Mouse (Mus musculus): ENCODE data around the gene Sf3b3. TPM values are rescaled to one million over a fixed set of nuclear protein-coding genes. Genes with fewer than 3 reads are reported as not detected.
"Not testable (repeated sequence)": the region's sequence is repeated elsewhere in the genome, so short reads cannot be mapped to it uniquely, and the experiment has no call there.

Gene Sf3b3
- total RNA-seq (2021): 10 to 100 TPM; 61.7 to 63.8 TPM
- long read RNA-seq, experiment 1, full-length matches to known transcripts: 70 of 103 reads
- long read RNA-seq, experiment 1, partial matches to known transcripts: 14 of 103 reads
- long read RNA-seq, experiment 1, other reads (novel, unspliced or antisense): 19 of 103 reads
- long read RNA-seq, experiment 2, full-length matches to known transcripts: 38 of 50 reads
- long read RNA-seq, experiment 2, partial matches to known transcripts: 6 of 50 reads
- long read RNA-seq, experiment 2, other reads (novel, unspliced or antisense): 6 of 50 reads

- DNase-seq (ENCODE audit: low spot score in 2 of 2): peak; percentile 83 to 89
These were observed at the start of gene Sf3b3, which contains the start of gene Cog4 for GRCm38 (mm10) chr8:110846405-110847170. TSS of gene Sf3b3 (minus strand) at chr8:110846787. TSS of gene Cog4 (plus strand) at chr8:110846600.

- DNase-seq (ENCODE audit: low spot score in 2 of 2): no peak
These were observed 49.2 kb upstream of the Sf3b3 start for GRCm38 (mm10) chr8:110895812-110896211.

DNA sequence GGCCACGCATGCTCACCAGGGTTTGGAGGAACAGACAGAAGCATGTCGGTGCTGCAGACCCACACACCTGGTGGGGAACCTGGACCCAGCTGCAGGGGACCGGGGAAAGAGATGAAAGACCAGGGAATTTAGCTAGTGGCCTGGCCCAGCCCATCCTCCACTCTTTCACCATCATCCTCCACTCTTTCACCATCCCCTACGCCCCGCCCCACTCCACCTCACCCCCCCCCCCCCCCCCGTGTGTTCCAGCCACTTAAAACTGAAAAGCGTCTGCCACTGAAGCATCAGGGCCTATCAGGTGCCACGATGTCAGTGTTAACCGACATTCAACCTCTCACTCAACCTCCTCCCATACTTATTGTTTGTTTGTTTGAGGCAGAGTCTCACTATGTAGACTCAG is 48.7 kb upstream of the Sf3b3 start:
- no peak for DNase-seq (ENCODE audit: low spot score in 2 of 2)

GRCm38 (mm10) chr8:110894851-110895250 is 48.3 kb upstream of the Sf3b3 start:
- no peak for DNase-seq (ENCODE audit: low spot score in 2 of 2)

DNA sequence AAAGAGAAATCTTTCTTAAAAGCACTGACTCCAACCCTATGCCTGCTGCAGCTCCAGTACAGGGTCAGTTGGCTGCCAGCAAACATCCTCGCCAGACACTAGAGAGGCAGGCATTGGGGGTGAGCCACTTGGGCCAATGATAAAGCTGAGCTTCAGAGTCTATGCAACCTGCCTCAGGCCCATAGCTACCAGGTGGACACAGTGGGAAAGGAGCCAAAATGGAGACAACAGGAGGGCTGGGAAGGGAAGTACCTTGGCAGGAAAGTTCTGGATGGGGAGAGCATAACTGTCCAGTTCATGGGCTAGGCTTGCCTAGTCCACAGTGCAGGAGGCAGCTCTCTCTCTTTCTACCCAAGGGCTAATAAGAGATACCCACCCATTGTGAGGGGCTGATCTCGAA is 46.3 kb upstream of the Sf3b3 start:
- DNase-seq (ENCODE audit: low spot score in 2 of 2): no peak

- DNase-seq (ENCODE audit: low spot score in 2 of 2): no peak
These were observed 45.5 kb upstream of the Sf3b3 start for GRCm38 (mm10) chr8:110892040-110892439.

DNA sequence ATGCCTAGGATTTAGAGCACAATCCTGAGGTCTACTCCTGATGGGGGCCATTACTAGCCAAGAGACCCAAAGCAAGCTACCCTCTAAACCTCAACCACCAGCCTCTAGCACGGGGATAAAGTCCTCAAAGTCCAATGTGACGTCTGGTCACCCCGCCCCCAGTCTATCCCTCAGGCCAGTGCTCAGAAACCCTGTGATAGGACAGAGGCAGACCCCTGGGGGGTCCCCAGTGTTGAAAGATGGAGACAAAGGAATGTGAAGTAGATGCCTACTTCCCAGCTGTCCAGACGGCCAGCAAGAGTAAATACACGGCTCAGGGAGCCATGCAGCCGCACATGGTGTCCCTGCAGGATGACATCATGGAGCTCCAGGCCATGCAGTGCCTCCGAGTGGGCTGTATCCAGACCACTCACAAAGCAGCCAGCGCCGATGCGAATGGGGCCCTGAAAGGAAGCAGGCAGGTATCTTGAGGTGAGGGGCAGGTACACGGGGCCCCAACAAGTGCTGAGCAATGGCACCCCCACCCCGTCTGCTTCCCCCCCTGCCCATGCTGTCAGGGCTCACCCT is 43.4 kb upstream of the Sf3b3 start:
- no peak for DNase-seq (ENCODE audit: low spot score in 2 of 2)

DNA sequence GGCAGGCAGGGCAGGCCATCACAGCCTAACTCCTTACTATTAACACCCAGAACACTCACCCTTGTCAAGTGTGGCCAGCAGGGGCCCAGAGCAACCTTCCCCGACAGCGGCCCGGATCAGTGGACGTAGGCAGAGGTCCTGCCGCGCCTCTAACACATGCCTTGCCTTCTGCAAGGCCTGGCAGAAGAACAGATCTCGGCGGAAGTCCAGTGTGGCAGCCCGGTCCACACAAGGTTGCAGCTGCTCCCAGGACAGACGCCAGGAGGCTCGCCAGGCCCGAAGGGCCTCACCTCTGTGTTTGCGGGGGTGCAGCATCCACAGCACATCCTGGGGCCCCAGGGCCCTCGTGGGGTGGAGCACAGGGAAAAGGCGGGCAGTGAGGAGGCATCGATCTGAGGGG is 42.3 kb upstream of the Sf3b3 start:
- no peak for DNase-seq (ENCODE audit: low spot score in 2 of 2)

DNA sequence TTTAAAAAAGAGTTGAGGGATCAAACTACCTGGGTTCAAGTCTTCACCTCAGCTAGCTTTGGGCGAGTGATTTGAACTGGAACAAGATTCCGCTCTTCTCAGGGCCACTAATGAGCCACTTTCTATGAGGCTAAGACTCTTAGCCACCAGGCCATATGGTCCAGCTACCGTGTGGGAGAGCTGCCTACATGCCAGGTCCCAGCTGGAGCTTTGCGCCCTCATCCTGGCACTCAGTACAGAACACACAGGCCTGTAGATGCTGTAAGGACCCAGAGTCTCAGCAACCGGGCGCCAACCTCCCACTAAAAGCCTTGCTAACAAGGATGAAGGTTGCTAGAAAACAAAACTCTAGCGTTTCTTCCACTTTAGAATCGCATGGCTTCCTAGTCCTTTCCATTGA is 41.9 kb upstream of the Sf3b3 start:
- peak in 1 of 2 experiments; percentile 30 for DNase-seq (ENCODE audit: low spot score in 2 of 2)

DNA sequence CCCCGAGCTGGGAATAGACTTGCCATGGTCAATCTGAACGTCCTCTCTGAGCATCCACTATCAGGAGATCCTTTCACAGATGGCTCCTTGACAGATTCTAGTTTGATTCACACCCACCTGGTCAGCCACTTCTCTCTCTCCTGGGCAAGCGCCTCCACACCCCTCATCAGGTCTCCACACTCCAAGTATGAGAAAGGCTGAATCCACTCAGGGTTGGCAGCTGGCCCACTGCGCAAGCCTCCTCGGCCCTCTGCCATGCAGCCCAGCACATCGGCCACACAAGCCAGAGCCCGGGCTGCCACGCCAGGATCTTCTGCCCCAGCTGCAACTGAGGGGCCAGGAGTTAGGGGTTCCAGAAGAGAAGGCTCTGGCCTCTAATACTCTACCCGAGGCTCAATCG is 41.0 kb upstream of the Sf3b3 start:
- no peak for DNase-seq (ENCODE audit: low spot score in 2 of 2)

GRCm38 (mm10) chr8:110886634-110887033 is 40.0 kb upstream of the Sf3b3 start:
- no peak for DNase-seq (ENCODE audit: low spot score in 2 of 2)

DNA sequence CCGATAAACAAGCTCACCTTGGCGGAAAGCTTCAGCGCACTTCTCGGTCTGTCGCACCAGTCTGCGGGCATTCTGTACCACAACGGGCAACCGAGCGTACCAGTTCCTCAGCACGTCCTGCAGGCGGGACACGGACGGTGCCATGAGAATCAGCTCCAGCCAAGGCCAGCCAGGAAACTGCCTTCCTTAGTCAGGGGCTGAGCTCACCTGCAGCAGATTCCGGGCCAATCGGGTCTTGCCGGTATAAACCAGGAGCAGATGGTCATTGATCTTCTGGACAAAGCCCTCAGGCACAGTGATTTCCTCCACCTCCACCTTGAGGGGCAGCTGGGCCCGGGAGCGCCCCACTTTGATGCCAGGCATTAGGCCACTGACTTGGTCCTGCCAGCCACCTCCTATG is 37.2 kb upstream of the Sf3b3 start:
- DNase-seq (ENCODE audit: low spot score in 2 of 2): no peak

DNA sequence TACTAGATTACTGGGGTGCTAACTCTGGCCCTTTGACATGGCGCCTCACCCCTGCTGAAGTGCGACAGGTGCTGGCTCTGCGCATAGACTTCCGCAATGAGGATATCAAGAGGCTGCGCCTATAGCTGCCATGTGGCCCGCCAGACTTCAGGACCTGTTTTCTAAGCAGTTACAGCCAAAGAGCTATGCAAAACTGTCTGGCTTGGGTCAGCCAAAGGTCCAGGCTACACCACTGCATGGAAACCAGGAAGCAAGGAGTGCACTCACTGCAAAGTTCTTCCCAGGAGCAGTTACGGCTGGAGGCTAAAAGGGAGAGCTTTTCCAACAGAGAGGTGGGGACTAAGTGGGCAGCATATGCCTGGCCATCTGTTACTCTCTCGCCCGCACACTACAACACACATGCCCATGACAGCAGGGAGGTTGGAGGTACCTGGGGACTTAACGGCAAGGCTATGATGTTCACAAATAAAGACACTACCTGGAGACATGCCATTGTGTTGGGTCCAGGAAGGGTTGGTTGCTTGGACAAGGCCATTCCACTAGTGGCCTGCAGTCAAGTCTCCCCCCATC is 35.2 kb upstream of the Sf3b3 start:
- DNase-seq (ENCODE audit: low spot score in 2 of 2): peak; percentile 43 to 59

DNA sequence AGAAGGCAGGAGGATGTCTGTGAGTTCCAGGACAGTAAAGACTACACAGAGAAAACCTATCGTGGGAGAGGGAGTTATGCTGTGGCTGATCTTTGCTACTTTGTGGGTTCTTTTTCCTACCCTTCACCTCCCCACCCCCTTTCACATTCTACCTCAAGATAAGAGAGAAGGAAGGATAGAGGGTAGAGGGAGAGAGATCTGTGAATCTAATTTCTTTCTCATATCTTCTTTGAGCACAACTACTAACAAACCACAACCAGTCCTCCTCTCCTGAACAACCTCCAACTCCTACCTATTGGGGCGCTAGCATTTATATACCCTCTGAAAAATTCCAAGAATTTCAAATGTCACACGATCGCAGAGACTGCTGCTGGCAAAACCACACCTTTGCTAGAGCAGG is 31.3 kb upstream of the Sf3b3 start:
- no peak for DNase-seq (ENCODE audit: low spot score in 2 of 2)

DNA sequence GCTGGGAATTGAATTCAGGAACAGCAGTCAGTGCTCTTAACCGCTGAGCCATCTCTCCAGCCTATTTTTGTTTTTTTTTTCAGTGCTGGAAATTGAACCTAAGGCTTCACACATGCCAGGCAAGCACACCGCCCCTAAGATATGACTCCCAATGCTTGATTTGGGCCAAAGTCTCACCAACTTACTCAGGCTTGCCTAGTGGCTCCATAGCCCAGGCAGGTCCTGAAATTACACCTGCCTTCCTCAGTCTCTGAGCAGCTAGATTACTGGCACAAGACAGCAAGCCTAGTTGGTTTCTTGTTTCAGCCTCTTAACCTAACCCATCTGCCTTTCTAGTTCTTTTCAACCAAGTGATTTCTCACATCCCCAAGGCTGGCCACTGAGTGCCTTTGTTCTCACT is 23.9 kb upstream of the Sf3b3 start:
- no peak for DNase-seq (ENCODE audit: low spot score in 2 of 2)

- DNase-seq (ENCODE audit: low spot score in 2 of 2): not testable (repeated sequence)
These were observed 14.9 kb upstream of the Sf3b3 start for GRCm38 (mm10) chr8:110861347-110862025.

DNA sequence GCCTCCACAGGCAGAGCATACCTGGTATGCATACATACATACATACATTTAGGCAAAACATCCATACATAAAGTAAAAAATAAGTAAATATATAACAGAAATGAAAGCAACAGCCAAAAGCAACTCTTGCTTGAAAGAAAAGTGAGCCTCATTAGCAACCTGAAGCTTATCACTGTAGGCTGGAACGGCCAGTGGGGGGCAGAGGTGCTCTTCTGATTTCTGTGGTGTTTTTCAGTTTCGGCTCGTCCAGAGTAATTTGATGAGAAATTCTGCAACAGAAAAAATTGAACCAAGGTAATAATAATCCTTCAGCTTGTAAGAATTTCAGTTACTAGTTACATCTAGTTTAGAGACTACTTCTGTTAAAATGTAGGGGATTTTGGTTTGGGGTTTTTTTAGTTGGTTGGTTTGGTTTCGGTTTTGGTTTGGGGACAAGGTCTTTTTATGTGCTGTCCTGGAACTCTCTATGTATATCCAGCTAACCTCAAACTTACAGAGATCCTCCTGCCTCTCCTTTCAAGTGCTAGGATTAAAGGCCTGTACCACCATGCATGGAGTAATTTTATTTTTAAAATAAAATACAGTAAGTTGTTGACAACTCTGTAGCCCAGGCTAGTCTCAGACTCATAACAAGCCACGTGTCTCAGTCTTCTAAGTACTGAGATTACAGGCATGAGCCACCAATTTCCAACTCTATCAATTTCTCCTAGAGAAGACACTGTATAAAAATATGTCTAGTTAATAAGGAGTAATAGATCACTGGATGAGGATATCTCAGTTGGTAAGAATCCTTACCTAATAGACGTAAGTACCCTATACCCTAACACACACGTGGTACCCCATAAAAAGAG is 13.3 kb upstream of the Sf3b3 start:
- DNase-seq (ENCODE audit: low spot score in 2 of 2): no peak

DNA sequence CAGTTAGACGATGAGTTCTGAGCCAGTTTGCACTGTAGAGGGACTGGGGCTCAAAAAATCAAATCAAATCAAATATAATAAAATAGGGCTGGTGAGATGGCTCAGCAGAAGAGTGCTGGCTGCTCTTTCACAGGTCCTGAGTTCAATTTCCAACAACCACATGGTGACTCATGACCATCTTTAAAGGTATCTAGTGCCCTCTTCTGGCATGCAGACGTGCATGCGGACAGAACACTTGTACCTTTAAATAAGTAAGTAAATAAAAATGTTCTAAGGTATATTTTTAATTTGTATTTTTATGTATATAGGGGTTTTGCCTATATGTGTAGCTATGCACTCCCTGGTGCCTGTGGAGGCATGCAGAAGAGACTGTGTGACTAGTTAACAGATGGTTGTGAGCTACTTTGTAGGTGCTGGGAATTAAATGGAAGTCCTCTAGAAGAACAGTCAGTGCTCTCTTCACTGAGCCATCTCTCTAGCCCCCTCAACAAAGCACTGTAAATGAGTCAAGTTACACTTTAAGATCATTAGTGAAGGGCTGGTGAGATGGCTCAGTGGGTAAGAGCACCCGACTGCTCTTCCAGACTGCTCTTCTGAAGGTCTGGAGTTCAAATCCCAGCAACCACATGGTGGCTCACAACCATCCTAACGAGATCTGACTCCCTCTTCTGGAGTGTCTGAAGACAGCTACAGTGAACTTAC is 10.3 kb upstream of the Sf3b3 start:
- no peak for DNase-seq (ENCODE audit: low spot score in 2 of 2)

DNA sequence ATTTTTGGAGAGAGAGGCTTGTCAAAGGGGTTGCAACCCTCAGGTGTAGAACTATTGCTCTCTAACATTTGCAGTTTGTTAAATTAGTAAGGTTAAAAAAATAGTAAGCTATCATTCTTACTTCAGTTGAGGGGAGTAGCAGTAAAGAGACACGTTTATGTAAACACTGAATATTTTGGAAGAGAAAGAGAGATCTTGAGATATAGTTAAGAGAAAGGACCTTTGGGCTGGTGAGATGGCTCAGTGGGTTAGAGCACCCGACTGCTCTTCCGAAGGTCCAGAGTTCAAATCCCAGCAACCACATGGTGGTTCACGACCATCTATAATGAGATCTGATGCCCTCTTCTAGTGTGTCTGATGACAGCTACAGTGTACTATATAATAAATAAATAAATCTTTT is 9.5 kb upstream of the Sf3b3 start:
- not testable (repeated sequence) for DNase-seq (ENCODE audit: low spot score in 2 of 2)

DNA sequence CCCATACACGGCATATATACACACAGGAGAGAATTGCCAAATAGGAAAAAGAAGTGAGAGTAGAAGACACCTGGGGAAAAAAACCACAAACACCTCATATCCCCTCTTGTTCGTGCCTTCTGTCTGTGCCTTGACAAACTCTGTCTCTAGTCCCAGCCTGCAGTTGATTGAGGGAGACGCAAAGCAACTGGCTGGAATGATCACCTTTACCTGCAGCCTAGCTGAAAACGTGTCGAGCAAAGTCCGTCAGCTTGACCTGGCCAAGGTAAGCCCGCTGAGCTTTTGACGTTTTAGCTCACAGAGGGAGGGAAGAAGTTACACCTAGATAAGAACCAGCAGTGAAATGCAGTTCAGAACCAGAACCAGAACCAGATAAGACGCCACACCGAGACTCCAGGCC is 4.6 kb upstream of the Sf3b3 start:
- DNase-seq (ENCODE audit: low spot score in 2 of 2): no peak

Data from left cerebral cortex, adult 18-20 months (tissue).